Mouse (Mus musculus): ENCODE measurements around the gene Ccdc158. TPM values are rescaled to one million over a fixed set of nuclear protein-coding genes. Genes with fewer than 3 reads are reported as not detected.

The Ccdc158 gene
- polyA plus RNA-seq, 2 experiments, result 0.09 to 0.21 TPM

DNA sequence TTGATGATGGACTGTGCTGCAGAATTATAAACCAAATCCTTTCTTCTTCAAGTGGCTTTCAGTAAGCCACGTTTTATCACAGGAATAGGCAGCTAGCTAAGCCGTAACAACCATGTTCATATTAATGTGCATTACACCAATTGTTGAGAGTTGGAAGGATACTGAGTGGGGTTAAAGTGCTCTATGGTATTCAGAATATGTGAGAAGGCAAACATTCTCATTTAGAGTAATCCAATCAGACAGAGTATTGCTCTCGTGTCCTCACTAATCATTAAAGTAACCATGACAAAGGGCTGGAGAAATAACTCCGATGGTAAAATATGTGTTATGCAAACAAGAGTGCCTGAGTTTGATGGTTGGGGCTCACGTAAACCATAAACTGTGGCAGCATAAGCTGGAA lies 53.2 kb downstream of the Ccdc158 start:
- no peak for DNase-seq (ENCODE audit: low read depth in 3 of 3, low spot score in 3 of 3)
- Histone ChIP-seq H3K9me3 (ENCODE audit: control insufficient read depth, low read length) (no peaks in the 10 kb centered on the region), H3K9ac (replicated peaks) (no peak overlapping the region), H3K4me2 (ENCODE audit: low read depth) (no peak overlapping the region), H3K36me3 (replicated peaks; ENCODE audit: control insufficient read depth, insufficient read depth, low read depth) (no peaks in the 10 kb centered on the region), H3K27ac (no peak overlapping the region), H3K4me1 (replicated peaks; ENCODE audit: control insufficient read depth in 2 of 2, insufficient read depth in 2 of 2, low read length in 1 of 2) (no peaks in the 10 kb centered on the region), H3K27me3 (ENCODE audit: control insufficient read depth, insufficient read depth, low read length) (no peaks in the 10 kb centered on the region), H3K4me3 (ENCODE audit: insufficient read depth in 1 of 2, low read depth in 2 of 2, low read length in 2 of 2) (no peak overlapping the region)
- TF ChIP-seq CTCF (IDR thresholded peaks at IDR 0.05; ENCODE audit: low read depth) (no peak), EP300 (IDR thresholded peaks at IDR 0.05; ENCODE audit: low read depth) (no peak)
- ATAC-seq (ENCODE audit: insufficient read depth), result no peak
- 73% methylated on average over 5 of the region's 5 CpGs for WGBS (ENCODE audit: insufficient replicate concordance)

DNA sequence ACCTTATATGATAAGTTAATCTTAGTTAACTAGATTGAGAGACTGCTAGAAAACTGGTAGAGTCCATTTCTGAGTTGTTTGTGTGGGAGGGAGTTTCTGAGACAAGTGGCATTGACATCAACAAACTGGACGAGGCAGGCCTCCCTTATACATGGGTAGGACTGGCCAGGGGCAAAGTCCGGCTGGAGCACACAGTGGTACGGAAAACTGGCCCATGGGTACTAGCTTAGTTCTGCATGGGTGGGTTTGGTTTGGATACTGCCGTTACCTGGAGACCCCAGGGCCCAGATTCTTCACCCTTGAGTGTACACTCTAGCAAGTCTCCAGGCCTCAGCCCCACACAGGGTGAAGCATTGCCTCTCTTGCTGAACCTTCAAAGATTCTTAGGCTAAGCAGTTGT lies 62.3 kb downstream of the Ccdc158 start:
- Histone ChIP-seq H3K9me3 (ENCODE audit: control insufficient read depth, low read length) (no peaks in the 10 kb centered on the region), H3K9ac (replicated peaks) (no peak overlapping the region), H3K27me3 (ENCODE audit: control insufficient read depth, insufficient read depth, low read length) (no peaks in the 10 kb centered on the region), H3K27ac (no peak overlapping the region), H3K36me3 (replicated peaks; ENCODE audit: control insufficient read depth, insufficient read depth, low read depth) (no peaks in the 10 kb centered on the region), H3K4me1 (replicated peaks; ENCODE audit: control insufficient read depth in 2 of 2, insufficient read depth in 2 of 2, low read length in 1 of 2) (no peaks in the 10 kb centered on the region; a peak in 1 of 4 replicates), H3K4me3 (ENCODE audit: insufficient read depth in 1 of 2, low read depth in 2 of 2, low read length in 2 of 2) (no peak overlapping the region), H3K4me2 (ENCODE audit: low read depth) (no peak overlapping the region)
- TF ChIP-seq EP300 (IDR thresholded peaks at IDR 0.05; ENCODE audit: low read depth) (no peak), CTCF (IDR thresholded peaks at IDR 0.05; ENCODE audit: low read depth) (no peak)
- WGBS (ENCODE audit: insufficient replicate concordance), result 67% methylated on average over 4 of the region's 4 CpGs
- no peak for ATAC-seq (ENCODE audit: insufficient read depth)
- no peak for DNase-seq (ENCODE audit: low read depth in 3 of 3, low spot score in 3 of 3)

DNA sequence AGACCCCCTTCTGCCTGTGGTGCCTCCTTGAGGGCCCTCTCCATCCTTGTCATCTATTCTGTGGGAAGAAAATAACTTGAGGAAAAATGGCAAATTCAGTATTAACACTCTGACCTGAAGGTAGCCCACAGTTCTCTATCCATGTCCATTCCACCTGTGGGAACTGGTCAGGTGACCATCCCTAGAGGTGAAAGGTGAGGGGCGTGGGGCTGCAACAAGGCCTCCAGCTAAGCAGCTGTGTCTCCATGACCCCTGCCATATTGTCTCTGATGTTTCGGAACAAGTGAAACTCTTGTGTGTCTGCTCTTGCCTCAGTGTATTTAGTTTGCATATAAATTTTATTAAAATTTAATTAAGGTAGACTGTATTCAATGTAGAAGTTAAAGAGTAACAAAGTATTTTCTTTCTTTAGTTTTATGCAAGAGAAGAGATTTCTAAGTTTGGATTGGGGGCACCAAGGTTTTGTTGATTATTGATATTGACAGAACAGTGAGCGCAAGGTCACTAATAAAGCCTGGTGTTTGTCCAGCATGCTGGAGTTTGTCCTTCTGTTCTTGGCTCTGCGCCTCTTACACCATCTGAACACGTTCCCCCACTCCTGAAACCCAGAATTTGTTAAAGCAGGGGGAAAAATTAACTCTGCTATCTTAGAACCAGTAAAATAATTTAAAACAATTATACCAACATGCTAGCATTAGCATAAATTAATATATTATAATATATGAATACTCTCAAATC lies 67.4 kb downstream of the Ccdc158 start:
- H3K4me2 ChIP-seq (ENCODE audit: low read depth), result no peak overlapping the region
- no peak overlapping the region for H3K4me3 ChIP-seq (ENCODE audit: insufficient read depth in 1 of 2, low read depth in 2 of 2, low read length in 2 of 2)
- TF ChIP-seq CTCF (IDR thresholded peaks at IDR 0.05; ENCODE audit: low read depth) (no peak), EP300 (IDR thresholded peaks at IDR 0.05; ENCODE audit: low read depth) (no peak)
- no peaks in the 10 kb centered on the region; a peak in 2 of 4 replicates for H3K4me1 ChIP-seq (replicated peaks; ENCODE audit: control insufficient read depth in 2 of 2, insufficient read depth in 2 of 2, low read length in 1 of 2)
- no peaks in the 10 kb centered on the region for H3K9me3 ChIP-seq (ENCODE audit: control insufficient read depth, low read length)
- no peaks in the 10 kb centered on the region for H3K36me3 ChIP-seq (replicated peaks; ENCODE audit: control insufficient read depth, insufficient read depth, low read depth)
- no peak overlapping the region for H3K9ac ChIP-seq (replicated peaks)
- DNase-seq (ENCODE audit: low read depth in 3 of 3, low spot score in 3 of 3) (no peak), ATAC-seq (ENCODE audit: insufficient read depth) (no peak)
- peaks cover 3% of the 10 kb centered on the region; the same call in 1 of the 2 replicates for H3K27me3 ChIP-seq (ENCODE audit: control insufficient read depth, insufficient read depth, low read length)
- 51% methylated on average over 5 of the region's 5 CpGs for WGBS (ENCODE audit: insufficient replicate concordance)
- H3K27ac ChIP-seq, result no peak overlapping the region

DNA sequence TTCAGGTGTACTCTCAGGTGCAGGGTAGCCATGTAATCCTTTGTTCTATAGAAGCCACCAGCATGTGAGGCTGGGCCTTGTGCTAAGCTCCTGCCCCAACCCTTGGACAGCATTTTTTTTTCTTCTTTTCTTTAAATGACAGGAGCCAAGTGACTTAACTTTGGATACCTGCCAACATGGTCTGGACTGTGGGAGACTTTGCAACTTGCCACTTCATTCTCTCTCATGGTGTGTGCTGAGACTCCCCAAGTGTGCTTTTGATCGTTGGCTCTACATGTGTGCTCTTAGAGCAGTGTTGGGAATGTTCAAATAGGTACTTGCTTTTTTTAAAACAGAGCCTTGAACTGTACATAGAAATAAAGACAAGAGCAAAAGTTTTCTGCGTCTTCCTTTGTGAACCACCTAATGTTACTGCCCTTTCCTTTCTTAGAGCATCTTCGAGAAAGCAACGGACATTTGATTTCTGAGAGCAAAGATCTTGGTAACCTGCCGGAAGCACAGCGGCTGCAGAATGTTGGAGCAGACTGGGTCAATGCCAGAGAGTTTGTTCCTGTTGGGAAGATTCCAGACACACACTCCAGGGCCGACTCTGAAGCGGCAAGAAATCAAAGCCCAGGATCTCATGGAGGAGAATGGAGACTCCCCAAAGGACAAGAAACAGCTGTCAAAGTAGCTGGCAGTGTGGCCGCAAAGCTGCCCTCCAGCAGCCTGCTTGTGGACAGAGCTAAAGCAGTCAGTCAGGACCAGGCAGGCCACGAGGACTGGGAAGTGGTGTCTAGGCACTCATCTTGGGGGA lies 70.4 kb downstream of the Ccdc158 start:
- Histone ChIP-seq H3K4me1 (replicated peaks; ENCODE audit: control insufficient read depth in 2 of 2, insufficient read depth in 2 of 2, low read length in 1 of 2) (no peaks in the 10 kb centered on the region; a peak in 2 of 4 replicates), H3K4me3 (ENCODE audit: insufficient read depth in 1 of 2, low read depth in 2 of 2, low read length in 2 of 2) (no peak overlapping the region), H3K4me2 (ENCODE audit: low read depth) (no peak overlapping the region), H3K27ac (no peak overlapping the region), H3K9ac (replicated peaks) (no peak overlapping the region), H3K27me3 (ENCODE audit: control insufficient read depth, insufficient read depth, low read length) (peaks cover 8% of the 10 kb centered on the region), H3K36me3 (replicated peaks; ENCODE audit: control insufficient read depth, insufficient read depth, low read depth) (no peaks in the 10 kb centered on the region), H3K9me3 (ENCODE audit: control insufficient read depth, low read length) (no peaks in the 10 kb centered on the region)
- TF ChIP-seq CTCF (IDR thresholded peaks at IDR 0.05; ENCODE audit: low read depth), result no peak
- no peak for TF ChIP-seq EP300 (IDR thresholded peaks at IDR 0.05; ENCODE audit: low read depth)
- DNase-seq (ENCODE audit: low read depth in 3 of 3, low spot score in 3 of 3) (no peak), ATAC-seq (ENCODE audit: insufficient read depth) (no peak)
- WGBS (ENCODE audit: insufficient replicate concordance), result 60% methylated on average over 10 of the region's 10 CpGs
